In genomic region chr6:100167321-100167720, GRCm38 (mm10) we compare ENCODE assay signal across 31 mouse cellular contexts.
A peak's percentile ranks its signal among the peaks of the same experiment; 100 is the strongest.
DNase-seq lines count a peak whose midpoint lies in the region; ATAC-seq and TF ChIP-seq lines count a peak whose summit lies in the region.
"Had no signal": no experiment of that assay in that cellular context is flagged by ENCODE, and none has a peak within 500 bp of the region (broad histone marks: within the 10 kb centered on the region; RNA-seq: fewer than 3 reads in every experiment).

No protein-coding gene starts in this region.

- peak overlapping the region; percentile 19 for H3K4me2 ChIP-seq in myocyte (ENCODE audit: low read depth)
- H3K4me2 ChIP-seq: embryonic facial prominence, embryonic 13.5 days; forebrain, embryonic 13.5 days; heart, embryonic 13.5 days; hindbrain, embryonic 13.5 days; intestine, embryonic 15.5 days had no signal

- H3K79me3 ChIP-seq in C2C12 (ENCODE audit: low read depth), result no peaks in the 10 kb centered on the region

- H3K4me3 ChIP-seq in C2C12 (ENCODE audit: insufficient read depth, poor library complexity, severe bottlenecking), result no peak overlapping the region
- H3K4me3 ChIP-seq in myocyte, result no peak overlapping the region
- H3K4me3 ChIP-seq: embryonic facial prominence, embryonic 10.5 days; embryonic facial prominence, embryonic 13.5 days; erythroblast, embryonic 14.5 days; forebrain, embryonic 10.5 days; forebrain, embryonic 13.5 days; heart, adult 2 months; heart, embryonic 10.5 days; heart, embryonic 13.5 days; hindbrain, embryonic 13.5 days; intestine, embryonic 15.5 days had no signal

- H3K36me3 ChIP-seq in C2C12 (ENCODE audit: control insufficient read depth, insufficient read depth) (no peaks in the 10 kb centered on the region), myocyte (ENCODE audit: control insufficient read depth, insufficient read depth) (no peaks in the 10 kb centered on the region)
- H3K36me3 ChIP-seq: embryonic facial prominence, embryonic 10.5 days; embryonic facial prominence, embryonic 13.5 days; forebrain, embryonic 10.5 days; heart, embryonic 10.5 days; heart, embryonic 13.5 days; hindbrain, embryonic 13.5 days; intestine, embryonic 15.5 days had no signal

- no peak for TF ChIP-seq CTCF in C2C12 (IDR thresholded peaks at IDR 0.05; ENCODE audit: control insufficient read depth, insufficient read depth, insufficient read length)
- no peak for TF ChIP-seq CTCF in Patski (IDR thresholded peaks at IDR 0.05)

- H3ac ChIP-seq in C2C12 (ENCODE audit: control insufficient read depth, insufficient read length, low read depth) (no peak overlapping the region), myocyte (ENCODE audit: control insufficient read depth, insufficient read length) (no peak overlapping the region)

- POLR2A ChIA-PET in Patski (lab: Charles Lee), result no interaction called here

- no peak for TF ChIP-seq POLR2A in myocyte (IDR thresholded peaks at IDR 0.05; ENCODE audit: insufficient read length, low read depth)

- H3K27me3 ChIP-seq in C2C12 (ENCODE audit: control insufficient read depth, insufficient read depth, insufficient read length), result no peaks in the 10 kb centered on the region
- H3K27me3 ChIP-seq in Patski, result no peaks in the 10 kb centered on the region
- H3K27me3 ChIP-seq in myocyte (ENCODE audit: control insufficient read depth, insufficient read depth, insufficient read length), result no peaks in the 10 kb centered on the region
- H3K27me3 ChIP-seq: intestine, embryonic 15.5 days had no signal

- H3K79me2 ChIP-seq in C2C12 (ENCODE audit: control insufficient read depth, insufficient read depth), result no peaks in the 10 kb centered on the region
- H3K79me2 ChIP-seq in myocyte (ENCODE audit: control insufficient read depth, insufficient read depth), result no peaks in the 10 kb centered on the region

- ATAC-seq in Patski, result peak; percentile 46
- ATAC-seq in erythroid progenitor cell, adult 5-6 weeks (replicated peaks; ENCODE audit: low FRiP score, poor library complexity, severe bottlenecking), result no peak
- ATAC-seq: forebrain, embryonic 13.5 days; forebrain, embryonic 16.5 days; hindbrain, embryonic 16.5 days; intestine, embryonic 15.5 days had no signal

- CTCF ChIA-PET in Patski (lab: Charles Lee), result interaction anchor here (1.6 kb wide), 1 partner anchor 10 kb away, joined by 3 read pairs; no protein-coding TSS in a partner anchor

- intact Hi-C loops in gastrocnemius, postnatal 36 days (cut with DNase I), result loop anchor here (10.0 kb wide), 2 partner anchors 117 to 477 kb away; partner anchors contain the start of gene Rybp

- peak; percentile 38 for DNase-seq in gastrocnemius, postnatal 25 days
- DNase-seq in gastrocnemius, postnatal 36 days, result no peak
- DNase-seq in Patski (ENCODE audit: low read depth, low spot score), result no peak
- no peak for DNase-seq in spleen, postnatal 4 days (ENCODE audit: low spot score in 2 of 2)
- DNase-seq in cerebellum, adult 11-12 months, result no peak
- DNase-seq: adrenal gland, adult 2 months; adrenal gland, postnatal 14 days; cerebellum, adult 11 months; cerebellum, adult 8-10 months; cerebellum, postnatal 10 days; cerebellum, postnatal 36 days; embryo, embryonic 11 days; gastrocnemius, postnatal 10 days; heart, adult 2 months; heart, postnatal 14 days; heart, postnatal 4 days; kidney, adult 11 months had no signal

- in situ Hi-C loops in Patski (cut with MboI; ENCODE audit: low pct_unique_long_range_greater_than_20kb), result no loop called here

TF ChIP-seq in C2C12, 6 proteins besides CTCF, POLR2A, EP300 and RAD21:
- TF ChIP-seq MYOG (IDR thresholded peaks at IDR 0.05; ENCODE audit: control insufficient read depth, extremely low read depth, insufficient read length) (no peak), CEBPB (IDR thresholded peaks at IDR 0.05; ENCODE audit: low read depth) (no peak), MYOD1 (IDR thresholded peaks at IDR 0.05; ENCODE audit: control insufficient read depth, insufficient read length, low read depth) (peak; percentile 65)

TF ChIP-seq in myocyte, 11 proteins besides CTCF, POLR2A, EP300 and RAD21:
- TF ChIP-seq SRF (IDR thresholded peaks at IDR 0.05; ENCODE audit: control insufficient read depth, insufficient read length, low read depth) (peak; percentile 26), MYOD1 (IDR thresholded peaks at IDR 0.05; ENCODE audit: control insufficient read depth in 1 of 3, insufficient read length in 2 of 3, low read depth in 2 of 3) (peak; percentile 62 to 95 (median 81)), CEBPB (IDR thresholded peaks at IDR 0.05; ENCODE audit: insufficient read depth, poor library complexity, severe bottlenecking) (no peak), MYOG (IDR thresholded peaks at IDR 0.05; ENCODE audit: control insufficient read depth in 1 of 3, insufficient read depth in 1 of 3, insufficient read length in 2 of 3, low read depth in 2 of 3) (peak; percentile 87 to 98 (median 94)), TCF3 (IDR thresholded peaks at IDR 0.05; ENCODE audit: insufficient read length, low read depth) (peak; percentile 94), REST (IDR thresholded peaks at IDR 0.05; ENCODE audit: insufficient read depth, insufficient read length) (no peak), TCF12 (IDR thresholded peaks at IDR 0.05; ENCODE audit: insufficient read depth, poor library complexity, severe bottlenecking) (peak; percentile 92), USF1 (IDR thresholded peaks at IDR 0.05; ENCODE audit: low read depth) (no peak)
TF ChIP-seq in myocyte: peak in this region for 5.
